Mouse (Mus musculus): ENCODE results near the gene Cryba4. TPM values are rescaled to one million over a fixed set of nuclear protein-coding genes. Genes with fewer than 3 reads are reported as not detected.

Gene Cryba4
- total and polyA plus RNA-seq, 3 experiments: not detected

GRCm38 (mm10) chr5:112286984-112287641 is 34.8 kb upstream of the Cryba4 start (continued):
- TF ChIP-seq E2F4 (IDR thresholded peaks at IDR 0.05; ENCODE audit: insufficient replicate concordance, low read depth, low read length) (no peak), UBTF (IDR thresholded peaks at IDR 0.05; ENCODE audit: low read depth, low read length) (no peak), POLR2AphosphoS2 (IDR thresholded peaks at IDR 0.05; ENCODE audit: low read depth, low read length) (no peak)

- in situ Hi-C loops (cut with MboI; ENCODE audit: low pct_ligation_motif_present, low pct_unique_long_range_greater_than_20kb, low sequenced_read_pairs): no loop called here
- TF ChIP-seq ZMIZ1 (IDR thresholded peaks at IDR 0.05; ENCODE audit: low read depth, low read length) (no peak), CHD2 (IDR thresholded peaks at IDR 0.05; ENCODE audit: low read length) (0 out of 2 replicates have a peak, but pooled peaks have one; percentile 16)
- DNase-seq (ENCODE audit: extremely low read depth): peak; percentile 50
- Histone ChIP-seq H3K9ac (ENCODE audit: insufficient read depth, low read depth) (no peak overlapping the region), H3K79me2 (replicated peaks; ENCODE audit: control insufficient read depth, extremely low read depth, insufficient read depth, poor library complexity, severe bottlenecking) (no peaks in the 10 kb centered on the region), H3K9me3 (replicated peaks; ENCODE audit: low read length) (no peaks in the 10 kb centered on the region), H3K4me3 (replicated peaks in 1 of 3; ENCODE audit: low read depth in 2 of 3, low read length in 2 of 3, poor library complexity in 1 of 3) (no peak overlapping the region), H3K4me1 (ENCODE audit: control insufficient read depth in 1 of 2, insufficient read depth in 2 of 2) (peaks cover 25 to 64% of the 10 kb centered on the region in 2 experiments), H3K27me3 (replicated peaks) (no peaks in the 10 kb centered on the region), H3K36me3 (replicated peaks in 1 of 2; ENCODE audit: control insufficient read depth in 1 of 2, insufficient read depth in 1 of 2, low read length in 1 of 2) (peaks cover 0 to 22% of the 10 kb centered on the region in 2 experiments), H3K4me2 (ENCODE audit: insufficient read depth, low read depth, poor library complexity, severe bottlenecking) (peak overlapping the region; percentile 44), H3K27ac (ENCODE audit: insufficient read depth, low read depth) (no peak overlapping the region)
- dilution Hi-C loops (cut with MboI; ENCODE audit: extremely low pct_ligation_motif_present, extremely low pct_unique_long_range_greater_than_20kb, low sequenced_read_pairs): no loop called here
These were observed 34.3 kb upstream of the Cryba4 start for GRCm38 (mm10) chr5:112286608-112286983.

DNA sequence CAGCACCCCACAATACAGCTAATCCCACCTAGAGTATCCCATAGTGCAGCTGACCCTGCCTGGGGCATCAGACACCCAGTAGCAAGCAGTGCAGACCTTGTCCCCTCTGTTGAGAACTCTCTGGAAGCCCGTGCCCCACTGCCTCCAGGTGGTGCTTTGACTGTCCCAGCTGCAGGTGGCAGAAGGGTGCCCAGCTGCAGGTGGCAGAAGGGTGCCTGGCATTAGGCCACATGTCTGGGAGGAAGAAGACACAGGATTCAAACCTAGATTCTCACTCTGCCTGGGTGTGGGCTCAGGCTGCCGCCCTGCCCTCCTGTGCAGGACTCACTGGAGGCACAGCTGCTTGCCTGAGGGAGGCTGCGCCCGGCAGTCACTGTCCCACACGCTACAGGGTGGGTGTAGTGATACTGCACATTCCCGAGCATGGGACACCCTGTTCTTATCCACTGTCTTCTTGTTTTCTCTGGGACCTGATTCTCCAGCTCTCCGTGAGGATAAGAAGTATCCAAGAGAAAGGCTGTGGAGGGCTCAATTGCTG is 33.3 kb upstream of the Cryba4 start:
- H3K27ac ChIP-seq (ENCODE audit: insufficient read depth, low read depth): no peak overlapping the region
- peaks cover 25 to 58% of the 10 kb centered on the region in 2 experiments for H3K4me1 ChIP-seq (ENCODE audit: control insufficient read depth in 1 of 2, insufficient read depth in 2 of 2)
- H3K27me3 ChIP-seq (replicated peaks): no peaks in the 10 kb centered on the region
- no peaks in the 10 kb centered on the region for H3K9me3 ChIP-seq (replicated peaks; ENCODE audit: low read length)
- no peak overlapping the region for H3K4me2 ChIP-seq (ENCODE audit: insufficient read depth, low read depth, poor library complexity, severe bottlenecking)
- in situ Hi-C loops (cut with MboI; ENCODE audit: low pct_ligation_motif_present, low pct_unique_long_range_greater_than_20kb, low sequenced_read_pairs): no loop called here
- no peaks in the 10 kb centered on the region for H3K79me2 ChIP-seq (replicated peaks; ENCODE audit: control insufficient read depth, extremely low read depth, insufficient read depth, poor library complexity, severe bottlenecking)
- peaks cover 0 to 22% of the 10 kb centered on the region in 2 experiments for H3K36me3 ChIP-seq (replicated peaks in 1 of 2; ENCODE audit: control insufficient read depth in 1 of 2, insufficient read depth in 1 of 2, low read length in 1 of 2)
- dilution Hi-C loops (cut with MboI; ENCODE audit: extremely low pct_ligation_motif_present, extremely low pct_unique_long_range_greater_than_20kb, low sequenced_read_pairs): no loop called here
- H3K9ac ChIP-seq (ENCODE audit: insufficient read depth, low read depth): no peak overlapping the region
- no peak for TF ChIP-seq GABPA (IDR thresholded peaks at IDR 0.05; ENCODE audit: insufficient replicate concordance, low read depth, low read length)
- no peak for TF ChIP-seq RAD21 (IDR thresholded peaks at IDR 0.05; ENCODE audit: low read depth, low read length)
- no peak for TF ChIP-seq ZKSCAN1 (IDR thresholded peaks at IDR 0.05; ENCODE audit: borderline replicate concordance, low read depth, low read length)
- TF ChIP-seq MAFK (IDR thresholded peaks at IDR 0.05; ENCODE audit: insufficient replicate concordance, low read length): no peak
- no peak for TF ChIP-seq ZMIZ1 (IDR thresholded peaks at IDR 0.05; ENCODE audit: low read depth, low read length)
- TF ChIP-seq NELFE (IDR thresholded peaks at IDR 0.05; ENCODE audit: low read depth, low read length): no peak
- TF ChIP-seq RCOR1 (conservative IDR thresholded peaks at IDR 0.05; ENCODE audit: low read depth, low read length): no peak
- no peak for TF ChIP-seq CTCF (conservative IDR thresholded peaks at IDR 0.05 in 1 of 2, IDR thresholded peaks at IDR 0.05 in 1 of 2; ENCODE audit: low read depth in 2 of 2, low read length in 2 of 2)
- no peak for TF ChIP-seq MXI1 (IDR thresholded peaks at IDR 0.05; ENCODE audit: low read depth, low read length)
- no peak for TF ChIP-seq SMC3 (IDR thresholded peaks at IDR 0.05; ENCODE audit: low read depth, low read length)
- no peak for TF ChIP-seq MEF2A (IDR thresholded peaks at IDR 0.05; ENCODE audit: borderline replicate concordance, low read depth, low read length)
- no peak for TF ChIP-seq CHD2 (IDR thresholded peaks at IDR 0.05; ENCODE audit: low read length)
- TF ChIP-seq JUND (conservative IDR thresholded peaks at IDR 0.05; ENCODE audit: low read depth, low read length): no peak
- TF ChIP-seq UBTF (IDR thresholded peaks at IDR 0.05; ENCODE audit: low read depth, low read length): no peak
- H3K4me3 ChIP-seq (replicated peaks in 1 of 3; ENCODE audit: low read depth in 2 of 3, low read length in 2 of 3, poor library complexity in 1 of 3): no peak overlapping the region
- DNase-seq (ENCODE audit: extremely low read depth): no peak
